Mouse (Mus musculus) bone marrow, adult 2 months (tissue): Measurements from ENCODE around the gene Pcdh9.

ENCODE experiments used
- CTCF ChIP-seq: fragments of 200-500 bp; IDR thresholded peaks from 2 replicates; pipeline ENCODE4 v1.5.1; 2011; ENCODE audit warnings: low read length, control low read depth; ENCODE audit not compliant: control insufficient read depth, insufficient read depth
- POLR2A ChIP-seq: fragments of 200-500 bp; IDR thresholded peaks from 2 replicates; pipeline ENCODE4 v1.6.1; 2011; ENCODE audit warnings: low read depth, mild to moderate bottlenecking, control low read depth, low read length, borderline replicate concordance; ENCODE audit not compliant: control insufficient read depth

GRCm38 (mm10) chr14:93070140-93070539, 820.3 kb downstream of the Pcdh9 start:
- TF ChIP-seq CTCF (no peak), POLR2A (no peak)
